Mouse (Mus musculus) hindbrain, embryonic 14.5 days (tissue): Measurements from ENCODE around the gene Srsy. TPM values are rescaled to one million over a fixed set of nuclear protein-coding genes. Genes with fewer than 3 reads are reported as not detected.
"Not testable (repeated sequence)": the region's sequence is repeated elsewhere in the genome, so short reads cannot be mapped to it uniquely, and the experiment has no call there.

ENCODE experiments used
- ATAC-seq: fragments of 200-750 bp; cut with Nextera tagmentation; 2 replicates; pipeline ENCODE4 v1.8.0; 2017; ENCODE audit warnings: moderate number of reproducible peaks, mild to moderate bottlenecking, moderate TSS enrichment, moderate library complexity; ENCODE audit not compliant: low FRiP score
- DNase-seq: peaks from one replicate; pipeline ENCODE4 v3.0.0-alpha.2; 2015; ENCODE audit warnings: low spot score
- H3K27ac ChIP-seq: fragments of 300-500 bp; sonication (generic); 2 replicates; pipeline ENCODE4 v1.5.1; 2014; ENCODE audit warnings: mild to moderate bottlenecking, moderate library complexity
- H3K27me3 ChIP-seq: fragments of 300-500 bp; sonication (generic); 2 replicates; pipeline ENCODE4 v1.6.1; 2014; ENCODE audit warnings: mild to moderate bottlenecking, low read length, mixed read lengths; ENCODE audit not compliant: control insufficient read depth, insufficient read depth
- H3K36me3 ChIP-seq: fragments of 300-500 bp; sonication (generic); replicated peaks from 2 replicates; pipeline ENCODE4 v1.6.1; 2014; ENCODE audit not compliant: control insufficient read depth, insufficient read depth
- H3K4me1 ChIP-seq: fragments of 300-500 bp; sonication (generic); replicated peaks from 2 replicates; pipeline ENCODE4 v1.6.1; 2014; ENCODE audit warnings: antibody characterized with exemption, low read length, mixed read lengths; ENCODE audit not compliant: control insufficient read depth, insufficient read depth
- H3K4me2 ChIP-seq: fragments of 300-500 bp; sonication (generic); replicated peaks from 2 replicates; pipeline ENCODE4 v1.6.1; 2014; ENCODE audit warnings: mild to moderate bottlenecking, moderate library complexity
- H3K4me3 ChIP-seq: fragments of 300-500 bp; sonication (generic); replicated peaks from 2 replicates; pipeline ENCODE4 v1.5.1; 2014; ENCODE audit warnings: mild to moderate bottlenecking, low read length
- H3K9ac ChIP-seq: fragments of 300-500 bp; sonication (generic); 2 replicates; pipeline ENCODE4 v1.6.1; 2014
- H3K9me3 ChIP-seq: fragments of 300-500 bp; sonication (generic); 2 replicates; pipeline ENCODE4 v1.6.1; 2016; ENCODE audit warnings: low read length; ENCODE audit not compliant: control insufficient read depth
- WGBS: fragments of 180-500 bp; shearing (Covaris S2); extraction: QIAGEN DNeasy Blood & Tissue Kit; methylation state at CpG from one replicate; pipeline ENCODE4 v1.1.7; 2014; 5-methylcytosine and 5-hydroxymethylcytosine counted together
- polyA plus RNA-seq: library from polyadenylated mRNA; unstranded; fragments of >200 nt; fragmentation: Nextera tagmentation; extraction: Ambion mirVana; gene quantifications from 2 replicates; pipeline ENCODE4 v1.2.1, GENCODE M21; 2014

The Srsy gene
- not detected in 2 replicates for polyA plus RNA-seq

GRCm38 (mm10) chrY:17937230-17937629 lies at the start of gene Srsy:
TSS of gene Srsy (minus strand) at chrY:17937330.
- H3K4me3 ChIP-seq, H3K9ac ChIP-seq, H3K4me2 ChIP-seq, DNase-seq, H3K4me1 ChIP-seq, H3K36me3 ChIP-seq, H3K27ac ChIP-seq, ATAC-seq, H3K27me3 ChIP-seq, H3K9me3 ChIP-seq: not testable (repeated sequence)
- WGBS: no CpG with 5 or more reads among the region's 1 CpGs

Other genes with a start within 250 kb of the Srsy start
- not detected in 2 replicates for gene Gm21904, start 91.1 kb downstream of the Srsy start, polyA plus RNA-seq
- not detected in 2 replicates for gene Gm20772, start 62.6 kb downstream of the Srsy start, polyA plus RNA-seq
- not detected in 2 replicates for gene Gm20831, start 62.6 kb downstream of the Srsy start, polyA plus RNA-seq
- gene Gm21764, start 124.5 kb upstream of the Srsy start, polyA plus RNA-seq: not detected in 2 replicates
- not detected in 2 replicates for gene Ssty1, start 151.8 kb upstream of the Srsy start, polyA plus RNA-seq